ENCODE assay signal across 8 mouse cellular contexts in genomic region chr10:121432041-121432634, GRCm38 (mm10). TPM values are rescaled to one million over a fixed set of nuclear protein-coding genes. Genes with fewer than 3 reads are reported as not detected.
DNase-seq lines count a peak whose midpoint lies in the region; ATAC-seq and TF ChIP-seq lines count a peak whose summit lies in the region.

No protein-coding gene starts in this region.

- peak overlapping the region; percentile 43 for H3K4me2 ChIP-seq in lung, embryonic 14.5 days

- ATAC-seq in lung, embryonic 14.5 days (ENCODE audit: insufficient read depth): peak; percentile 3; the same call in 1 of the 2 replicates

- TF ChIP-seq CTCF in lung, embryonic 14.5 days (IDR thresholded peaks at IDR 0.05; ENCODE audit: low read depth): no peak

- 0 out of 2 replicates have a peak overlapping the region, but pooled peaks have one; percentile 26 for H3K9ac ChIP-seq in lung, embryonic 14.5 days

- H3K9me3 ChIP-seq in lung, embryonic 14.5 days (ENCODE audit: low read depth, low read length): no peaks in the 10 kb centered on the region

- WGBS in lung, embryonic 14.5 days: 16% methylated on average over 12 of the region's 12 CpGs

- no peaks in the 10 kb centered on the region for H3K27me3 ChIP-seq in lung, embryonic 14.5 days (ENCODE audit: insufficient read depth, low read length)

- intact Hi-C loops in heart, postnatal 10 days (cut with DNase I): no loop called here

- H3K27ac ChIP-seq in lung, embryonic 14.5 days (ENCODE audit: low read depth): peak overlapping the region; percentile 88

- no peaks in the 10 kb centered on the region for H3K36me3 ChIP-seq in lung, embryonic 14.5 days (ENCODE audit: insufficient read depth)

- H3K4me1 ChIP-seq in lung, embryonic 14.5 days (ENCODE audit: insufficient read depth): peaks cover 66% of the 10 kb centered on the region

- no peak overlapping the region for H3K4me3 ChIP-seq in lung, embryonic 14.5 days (ENCODE audit: low read depth, low read length)

- peak; percentile 14 for DNase-seq in cerebellum, adult 9-10 months
- DNase-seq in cerebellum, adult 11-12 months: no peak
- DNase-seq in A20 (ENCODE audit: low read depth, low spot score): peak; percentile 43
- peak; percentile 61 to 68 for DNase-seq in heart, postnatal 10 days
- peak; percentile 75 for DNase-seq in lung, embryonic 14.5 days
- no peak for DNase-seq in adrenal gland, adult 2 months
- DNase-seq in left cerebral cortex, adult 11 months (ENCODE audit: low spot score): no peak
- DNase-seq in spleen, postnatal 10 days (ENCODE audit: low spot score in 2 of 2): no peak

RNA-seq across cellular contexts. Expression of gene Rassf3, which starts 44.0 kb away (rescaled TPM):
- 100 to 1,000 TPM in 1 of 2 experiments, 10 to 100 TPM in 1; 98.8 to 116 TPM for total RNA-seq in heart, postnatal 10 days (2021)
- 19.8 and 21.0 TPM in 2 replicates for polyA plus RNA-seq in lung, embryonic 14.5 days (2014; fragmentation: Nextera tagmentation; extraction: Ambion mirVana)
- total RNA-seq in adrenal gland, adult 2 months (2021): 10 to 100 TPM; 32.2 to 50.9 TPM
- 9.2 and 9.3 TPM in 2 replicates for polyA plus RNA-seq in adrenal gland, adult 2 months (2012; rRNA removed)

Comparison
In these comparisons a context has a peak if more than half of its experiments do, and no peak if none do; other contexts are left out.
1. DNase-seq: peak in cerebellum, adult 9-10 months (single experiment), A20 (single experiment), heart, postnatal 10 days (2 of 2) and lung, embryonic 14.5 days (single experiment); none in cerebellum, adult 11-12 months (single experiment), adrenal gland, adult 2 months (single experiment), left cerebral cortex, adult 11 months (single experiment) and spleen, postnatal 10 days (0 of 2).